In genomic region chr19:34444785-34445184, GRCm38 (mm10) we compare ENCODE assay signal across 23 mouse cellular contexts. TPM values are rescaled to one million over a fixed set of nuclear protein-coding genes. Genes with fewer than 3 reads are reported as not detected.
DNase-seq lines count a peak whose midpoint lies in the region; ATAC-seq and TF ChIP-seq lines count a peak whose summit lies in the region.
"Had no signal": no experiment of that assay in that cellular context is flagged by ENCODE, and none has a peak within 500 bp of the region (broad histone marks: within the 10 kb centered on the region; RNA-seq: fewer than 3 reads in every experiment).

No protein-coding gene starts in this region.

- no peak for ATAC-seq in heart, embryonic 11.5 days (replicated peaks; ENCODE audit: insufficient number of reproducible peaks, low FRiP score, low TSS enrichment)
- no peak for ATAC-seq in liver, postnatal 0 days
- no peak for ATAC-seq in liver, embryonic 11.5 days (replicated peaks; ENCODE audit: low FRiP score)
- ATAC-seq: activated CD4-positive, CD25-positive, alpha-beta regulatory T cell, adult 4 months; forebrain, embryonic 13.5 days; intestine, embryonic 15.5 days; Patski had no signal

- H3K4me1 ChIP-seq in heart, embryonic 11.5 days (ENCODE audit: control insufficient read depth, insufficient read depth, low read length): peaks cover 9% of the 10 kb centered on the region; the same call in 1 of the 2 replicates
- H3K4me1 ChIP-seq in liver, postnatal 0 days (ENCODE audit: insufficient read depth): peaks cover 4% of the 10 kb centered on the region; the same call in 1 of the 2 replicates
- H3K4me1 ChIP-seq in liver, embryonic 11.5 days (replicated peaks; ENCODE audit: control insufficient read depth, insufficient read depth, low read length): no peaks in the 10 kb centered on the region
- H3K4me1 ChIP-seq: forebrain, embryonic 13.5 days; intestine, embryonic 15.5 days; liver, embryonic 15.5 days had no signal

- H3K4me3 ChIP-seq in heart, embryonic 11.5 days (ENCODE audit: low read depth, low read length): no peak overlapping the region
- no peak overlapping the region for H3K4me3 ChIP-seq in liver, postnatal 0 days (ENCODE audit: low read depth, low read length)
- H3K4me3 ChIP-seq in liver, embryonic 11.5 days (ENCODE audit: low read depth, low read length): no peak overlapping the region
- H3K4me3 ChIP-seq: forebrain, embryonic 13.5 days; intestine, embryonic 15.5 days; liver, embryonic 15.5 days had no signal

- H3K27me3 ChIP-seq in heart, embryonic 11.5 days (ENCODE audit: control insufficient read depth, insufficient read depth, low read length): no peaks in the 10 kb centered on the region
- H3K27me3 ChIP-seq in liver, postnatal 0 days (ENCODE audit: insufficient read depth, low read length): no peaks in the 10 kb centered on the region
- H3K27me3 ChIP-seq in liver, embryonic 11.5 days (replicated peaks; ENCODE audit: control insufficient read depth, insufficient read depth, low read length): no peaks in the 10 kb centered on the region
- H3K27me3 ChIP-seq: forebrain, embryonic 13.5 days; intestine, embryonic 15.5 days; liver, embryonic 15.5 days; Patski had no signal

- H3K9me3 ChIP-seq in heart, embryonic 11.5 days (replicated peaks; ENCODE audit: control insufficient read depth, low read length): no peaks in the 10 kb centered on the region
- no peaks in the 10 kb centered on the region for H3K9me3 ChIP-seq in liver, postnatal 0 days (ENCODE audit: low read length)
- H3K9me3 ChIP-seq in liver, embryonic 11.5 days (ENCODE audit: control insufficient read depth, low read length): no peaks in the 10 kb centered on the region
- H3K9me3 ChIP-seq: forebrain, embryonic 13.5 days; intestine, embryonic 15.5 days; liver, embryonic 15.5 days had no signal

- no peak for TF ChIP-seq EP300 in liver, postnatal 0 days (IDR thresholded peaks at IDR 0.05; ENCODE audit: low read depth)

- no peaks in the 10 kb centered on the region for H3K36me3 ChIP-seq in heart, embryonic 11.5 days (ENCODE audit: control insufficient read depth, insufficient read depth, low read length)
- H3K36me3 ChIP-seq in liver, postnatal 0 days (replicated peaks; ENCODE audit: insufficient read depth, low read length): no peaks in the 10 kb centered on the region
- no peaks in the 10 kb centered on the region for H3K36me3 ChIP-seq in liver, embryonic 11.5 days (ENCODE audit: control insufficient read depth, insufficient read depth, low read length)
- H3K36me3 ChIP-seq: intestine, embryonic 15.5 days; liver, embryonic 15.5 days had no signal

- no peak overlapping the region for H3K4me2 ChIP-seq in heart, embryonic 11.5 days
- peak overlapping the region; percentile 32; the same call in 1 of the 2 replicates for H3K4me2 ChIP-seq in liver, postnatal 0 days (ENCODE audit: low read depth, low read length)
- no peak overlapping the region for H3K4me2 ChIP-seq in liver, embryonic 11.5 days
- H3K4me2 ChIP-seq: forebrain, embryonic 13.5 days; hindbrain, embryonic 14.5 days; liver, embryonic 15.5 days; midbrain, embryonic 11.5 days had no signal

- DNase-seq in heart, postnatal 25 days (ENCODE audit: low spot score): no peak
- DNase-seq in liver, postnatal 0 days: no peak
- no peak for DNase-seq in liver, embryonic 11.5 days (ENCODE audit: low spot score)
- DNase-seq in NIH3T3 (ENCODE audit: low read depth): peak; percentile 11
- DNase-seq in lung, postnatal 36 days: peak; percentile 57
- no peak for DNase-seq in right cerebral cortex, postnatal 25 days
- no peak for DNase-seq in ovary, adult 18-20 months (ENCODE audit: low spot score)
- DNase-seq: adrenal gland, postnatal 36 days; cerebellum, postnatal 10 days; embryo, embryonic 11 days; gastrocnemius, postnatal 25 days; layer of hippocampus, postnatal 36 days; right cerebral cortex, postnatal 4 days; thymus, adult 18-20 months had no signal

- WGBS in heart, embryonic 11.5 days (ENCODE audit: insufficient replicate concordance): 63% methylated on average over 3 of the region's 3 CpGs
- 42% methylated on average over 3 of the region's 3 CpGs for WGBS in liver, postnatal 0 days (ENCODE audit: insufficient replicate concordance)
- WGBS in liver, embryonic 11.5 days: 72% methylated on average over 3 of the region's 3 CpGs

- no peak for TF ChIP-seq CTCF in liver, postnatal 0 days (IDR thresholded peaks at IDR 0.05; ENCODE audit: low read depth)

- no peak overlapping the region for H3K9ac ChIP-seq in heart, embryonic 11.5 days (ENCODE audit: low read depth, low read length)
- no peak overlapping the region for H3K9ac ChIP-seq in liver, postnatal 0 days (replicated peaks)
- no peak overlapping the region for H3K9ac ChIP-seq in liver, embryonic 11.5 days (ENCODE audit: low read depth, low read length)
- H3K9ac ChIP-seq: forebrain, embryonic 13.5 days; hindbrain, embryonic 14.5 days; intestine, embryonic 15.5 days; liver, embryonic 15.5 days had no signal

- H3K27ac ChIP-seq in heart, embryonic 11.5 days (ENCODE audit: low read depth, low read length): peak overlapping the region; percentile 41; the same call in 1 of the 2 replicates
- H3K27ac ChIP-seq in liver, postnatal 0 days (ENCODE audit: low read depth): no peak overlapping the region
- no peak overlapping the region for H3K27ac ChIP-seq in liver, embryonic 11.5 days (ENCODE audit: low read depth, low read length)
- H3K27ac ChIP-seq: forebrain, embryonic 13.5 days; hindbrain, embryonic 14.5 days; intestine, embryonic 15.5 days; liver, embryonic 15.5 days had no signal

- intact Hi-C loops in heart, postnatal 25 days (cut with DNase I): loop anchor here (5.0 kb wide), 1 partner anchor 47 kb away; no protein-coding TSS in a partner anchor

RNA-seq across cellular contexts. Expression of gene Ch25h, which starts 30.2 kb away (rescaled TPM):
- 1.8 and 3.7 TPM in 2 replicates for polyA plus RNA-seq in heart, embryonic 11.5 days (2014; fragmentation: Nextera tagmentation; extraction: Ambion mirVana)
- under 1 TPM; 0.18 to 0.31 TPM for total RNA-seq in heart, postnatal 25 days (2021)
- polyA plus RNA-seq in liver, postnatal 0 days (2015; fragmentation: Nextera tagmentation; extraction: Ambion mirVana): 0.07 TPM in 1 of 2 replicates, not detected in the other
- 0.82 and 1.5 TPM in 2 replicates for polyA plus RNA-seq in liver, embryonic 11.5 days (2014; fragmentation: Nextera tagmentation; extraction: Ambion mirVana)
- total RNA-seq: gastrocnemius, postnatal 25 days; monocyte, adult 5-6 weeks had no signal
- polyA plus RNA-seq: activated CD4-positive, CD25-positive, alpha-beta regulatory T cell, adult 4 months; Patski had no signal

Comparison
In these comparisons a context has a peak if more than half of its experiments do, and no peak if none do; other contexts are left out.
1. DNase-seq: peak in NIH3T3 (single experiment) and lung, postnatal 36 days (single experiment); none in heart, postnatal 25 days (single experiment), liver, postnatal 0 days (single experiment), liver, embryonic 11.5 days (single experiment), right cerebral cortex, postnatal 25 days (single experiment) and ovary, adult 18-20 months (single experiment).